11 mouse cellular contexts compared by ENCODE assay signal in the genomic region with DNA sequence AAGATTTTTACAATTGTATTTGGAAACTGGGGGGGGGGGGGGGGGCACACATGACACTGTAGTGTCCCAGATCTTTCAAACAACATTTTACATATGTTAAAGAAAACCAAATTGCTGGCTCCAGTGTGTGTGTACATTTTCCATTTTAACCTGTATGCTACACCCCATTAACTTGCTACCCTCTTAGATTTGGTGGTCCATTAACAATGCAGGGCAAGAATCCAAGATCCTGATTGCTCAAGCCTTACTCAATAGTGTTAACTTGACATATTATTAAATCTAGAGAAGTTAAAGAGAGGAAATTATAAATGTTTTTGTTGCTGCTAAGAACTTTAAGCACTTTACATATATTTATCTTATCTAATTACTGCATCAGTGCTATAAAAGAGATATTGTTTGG.
"Had no signal": no experiment of that assay in that cellular context is flagged by ENCODE, and none has a peak within 500 bp of the region (broad histone marks: within the 10 kb centered on the region; RNA-seq: fewer than 3 reads in every experiment).

No protein-coding gene starts in this region.

- H3K9ac ChIP-seq: limb, embryonic 12.5 days; neural tube, embryonic 15.5 days had no signal

- H3K9me3 ChIP-seq: limb, embryonic 12.5 days; neural tube, embryonic 15.5 days had no signal

- ATAC-seq: inflammation-experienced regulatory T-cells, adult 6 months; intestine, postnatal 0 days had no signal

- H3K27me3 ChIP-seq: limb, embryonic 12.5 days; neural tube, embryonic 15.5 days had no signal

- H3K4me2 ChIP-seq: limb, embryonic 12.5 days; neural tube, embryonic 15.5 days had no signal

- H3K4me3 ChIP-seq: layer of hippocampus, adult 2 months; limb, embryonic 12.5 days; myocyte; neural tube, embryonic 15.5 days had no signal

- H3K36me3 ChIP-seq: limb, embryonic 12.5 days; neural tube, embryonic 15.5 days had no signal

- H3K27ac ChIP-seq: layer of hippocampus, adult 2 months; limb, embryonic 12.5 days; neural tube, embryonic 15.5 days had no signal

- DNase-seq: lung, adult 18-20 months; midbrain, embryonic 14.5 days; right cerebral cortex, adult 18-20 months; right cerebral cortex, postnatal 25 days; thymus, postnatal 36 days had no signal
